Mouse (Mus musculus): Measurements from ENCODE around the gene Dock6. TPM values are rescaled to one million over a fixed set of nuclear protein-coding genes. Genes with fewer than 3 reads are reported as not detected.

Dock6 gene
- total and polyA plus RNA-seq, 2 experiments from 2014 or later: 8.3 to 15.2 TPM

DNA sequence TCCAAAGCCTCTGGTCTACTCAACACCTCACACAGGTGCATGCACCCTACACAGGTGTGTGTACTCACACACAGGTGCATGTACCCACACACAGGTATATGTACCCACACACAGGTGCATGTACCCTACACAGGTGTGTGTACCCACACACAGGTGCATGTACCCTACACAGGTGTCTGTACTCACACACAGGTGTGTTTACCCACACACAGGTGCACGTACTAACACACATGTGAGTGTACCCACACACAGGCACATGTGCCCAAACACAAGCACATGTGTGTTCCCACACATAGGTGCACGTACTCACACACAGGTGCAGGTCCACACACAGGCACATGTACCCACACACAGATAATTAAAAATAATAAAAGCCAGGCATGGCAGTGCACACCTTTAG, 14.7 kb downstream of the Dock6 start:
- Histone ChIP-seq H3K4me2 (ENCODE audit: low read depth) (no peak overlapping the region), H3K9me3 (ENCODE audit: low read length) (no peaks in the 10 kb centered on the region), H3K4me3 (ENCODE audit: low read depth, low read length) (no peak overlapping the region), H3K27me3 (ENCODE audit: insufficient read depth, low read length) (no peaks in the 10 kb centered on the region), H3K9ac (no peak overlapping the region), H3K27ac (ENCODE audit: low read depth, low read length) (no peak overlapping the region), H3K4me1 (ENCODE audit: insufficient read depth) (no peaks in the 10 kb centered on the region), H3K36me3 (ENCODE audit: insufficient read depth) (no peaks in the 10 kb centered on the region)
- no peak for TF ChIP-seq CTCF (IDR thresholded peaks at IDR 0.05; ENCODE audit: low read depth)
- ATAC-seq (no peak), DNase-seq (no peak)
- WGBS: 94% methylated on average over 2 of the region's 2 CpGs

DNA sequence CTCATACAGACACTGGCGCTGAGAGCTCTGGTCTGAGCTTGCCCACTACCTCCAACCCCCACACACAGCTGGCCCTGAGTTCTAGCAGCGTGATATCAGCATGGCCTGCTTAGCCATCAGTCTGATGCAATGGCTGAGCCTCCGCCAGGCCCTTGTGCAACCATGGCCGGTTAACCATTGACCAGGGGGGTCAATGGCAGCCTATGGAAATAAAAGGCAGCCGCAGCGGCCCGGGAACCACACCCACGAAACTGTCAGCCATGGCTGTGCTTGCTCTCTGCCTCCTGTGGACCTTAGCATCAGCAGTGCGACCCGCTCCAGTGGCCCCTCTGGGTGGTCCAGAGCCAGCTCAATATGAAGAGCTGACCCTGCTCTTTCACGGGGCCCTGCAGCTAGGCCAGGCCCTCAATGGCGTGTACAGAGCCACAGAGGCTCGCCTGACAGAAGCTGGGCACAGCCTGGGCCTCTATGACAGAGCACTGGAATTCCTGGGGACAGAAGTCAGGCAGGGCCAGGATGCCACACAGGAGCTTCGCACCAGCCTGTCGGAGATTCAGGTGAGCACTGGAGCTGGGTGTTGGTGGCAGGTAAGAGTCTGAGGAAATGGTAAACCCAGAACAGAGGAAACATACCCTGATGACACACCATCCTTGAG, 17.1 kb downstream of the Dock6 start, which contains the start of gene Angptl8:
Angptl8 (plus strand) TSS at position 253 of the 655 bp plus-strand sequence.
- H3K4me3 ChIP-seq (ENCODE audit: low read depth, low read length): no peak within 1 kb of the TSS
- H3K9me3 ChIP-seq (ENCODE audit: low read length): no peaks in the 10 kb centered on the region
- no peaks in the 10 kb centered on the region for H3K36me3 ChIP-seq (ENCODE audit: insufficient read depth)
- no peak within 1 kb of the TSS for H3K9ac ChIP-seq
- TF ChIP-seq CTCF (IDR thresholded peaks at IDR 0.05; ENCODE audit: low read depth): no peak
- no peaks in the 10 kb centered on the region for H3K4me1 ChIP-seq (ENCODE audit: insufficient read depth)
- H3K27ac ChIP-seq (ENCODE audit: low read depth, low read length): no peak within 1 kb of the TSS
- H3K4me2 ChIP-seq (ENCODE audit: low read depth): no peak within 1 kb of the TSS
- DNase-seq (no peak), ATAC-seq (no peak)
- H3K27me3 ChIP-seq (ENCODE audit: insufficient read depth, low read length): no peaks in the 10 kb centered on the region
- 84% methylated on average over 15 of the region's 15 CpGs for WGBS

DNA sequence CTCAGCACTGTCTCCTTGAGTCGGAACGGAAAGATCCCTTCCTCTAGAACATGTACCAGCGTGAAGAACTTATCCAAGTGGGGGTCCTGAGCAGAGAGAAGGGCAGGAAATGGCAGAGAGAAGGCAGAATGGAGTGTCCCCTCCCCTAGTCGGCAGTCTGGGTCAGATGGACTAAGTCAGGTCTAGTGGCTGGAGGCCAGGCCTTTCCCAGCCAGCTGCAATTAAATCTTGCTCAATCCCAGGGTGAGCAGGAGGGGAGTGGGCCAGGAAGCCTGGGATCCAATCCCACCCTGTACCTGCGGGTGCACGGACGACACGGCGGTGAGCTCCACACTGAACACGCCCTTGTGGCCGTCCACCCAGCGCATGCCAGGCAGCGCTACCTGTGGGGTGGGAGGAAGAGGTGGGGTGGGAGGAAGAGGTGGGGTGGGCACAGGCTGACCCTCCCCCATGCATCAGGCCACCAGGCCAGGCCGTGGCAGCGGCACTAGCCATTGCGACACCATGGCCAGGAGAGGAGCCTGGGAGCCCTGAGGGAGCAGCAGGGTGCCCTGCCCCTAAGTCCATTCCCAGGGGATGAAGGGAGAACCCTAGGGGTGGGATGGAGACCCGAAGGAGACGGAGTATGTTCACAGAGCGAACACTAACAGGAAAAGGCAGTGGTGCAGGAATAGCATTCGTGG, 20.7 kb downstream of the Dock6 start:
- 90% methylated on average over 20 of the region's 20 CpGs for WGBS

DNA sequence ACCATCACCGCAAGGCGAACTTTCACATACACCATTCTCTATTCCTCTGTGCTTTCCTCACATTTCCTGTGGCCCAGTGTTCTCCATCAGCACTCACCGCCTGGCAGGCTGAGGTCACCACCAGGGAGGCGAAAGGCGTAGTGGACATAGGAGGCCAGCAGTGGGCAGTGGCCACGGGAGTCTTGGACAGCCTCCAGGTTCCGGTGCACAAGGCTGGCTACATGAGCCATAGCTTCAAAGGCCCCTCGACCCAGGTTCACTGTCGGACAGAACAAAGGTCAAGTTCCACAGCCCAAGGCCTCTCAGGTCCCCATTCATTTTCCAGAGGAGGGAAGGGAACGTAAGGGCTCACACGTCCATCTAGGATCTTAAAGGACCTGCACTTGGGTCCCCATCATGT, 21.5 kb downstream of the Dock6 start:
- Histone ChIP-seq H3K9ac (no peak overlapping the region), H3K4me1 (ENCODE audit: insufficient read depth) (no peaks in the 10 kb centered on the region), H3K9me3 (ENCODE audit: low read length) (no peaks in the 10 kb centered on the region), H3K4me3 (ENCODE audit: low read depth, low read length) (no peak overlapping the region), H3K27me3 (ENCODE audit: insufficient read depth, low read length) (no peaks in the 10 kb centered on the region), H3K27ac (ENCODE audit: low read depth, low read length) (no peak overlapping the region), H3K36me3 (ENCODE audit: insufficient read depth) (no peaks in the 10 kb centered on the region), H3K4me2 (ENCODE audit: low read depth) (no peak overlapping the region)
- DNase-seq: no peak
- WGBS: 85% methylated on average over 11 of the region's 11 CpGs
- no peak for ATAC-seq
- no peak for TF ChIP-seq CTCF (IDR thresholded peaks at IDR 0.05; ENCODE audit: low read depth)

More for the DNA sequence above, 20.7 kb downstream of the Dock6 start:
- Histone ChIP-seq H3K4me3 (ENCODE audit: low read depth, low read length) (no peak overlapping the region), H3K4me2 (ENCODE audit: low read depth) (no peak overlapping the region), H3K27ac (ENCODE audit: low read depth, low read length) (no peak overlapping the region), H3K9ac (no peak overlapping the region), H3K4me1 (ENCODE audit: insufficient read depth) (no peaks in the 10 kb centered on the region), H3K9me3 (ENCODE audit: low read length) (no peaks in the 10 kb centered on the region), H3K27me3 (ENCODE audit: insufficient read depth, low read length) (no peaks in the 10 kb centered on the region), H3K36me3 (ENCODE audit: insufficient read depth) (no peaks in the 10 kb centered on the region)
- ATAC-seq (no peak), DNase-seq (no peak)
- TF ChIP-seq CTCF (IDR thresholded peaks at IDR 0.05; ENCODE audit: low read depth): no peak

DNA sequence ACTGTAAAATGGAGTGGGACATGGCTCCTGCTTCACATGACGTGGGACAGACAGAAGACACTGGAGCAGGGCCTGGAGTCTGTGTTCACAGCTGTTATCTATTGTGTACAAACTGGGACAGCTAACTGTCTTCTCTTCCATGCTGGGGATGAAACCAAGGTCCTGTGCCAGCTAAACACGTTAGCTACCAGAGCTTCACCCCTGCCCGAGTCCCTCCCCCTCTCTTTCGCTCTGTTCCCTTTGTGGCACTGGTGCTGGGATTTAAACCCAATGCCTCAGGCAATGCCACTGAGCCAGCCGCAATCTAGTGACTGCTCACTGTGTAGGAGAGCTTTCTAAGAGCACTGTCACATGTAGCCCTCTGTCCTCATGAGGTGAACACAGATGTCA, 22.0 kb downstream of the Dock6 start:
- ATAC-seq (no peak; the same call in 1 of the 2 replicates), DNase-seq (no peak)
- H3K9ac ChIP-seq: no peak overlapping the region
- H3K4me1 ChIP-seq (ENCODE audit: insufficient read depth): no peaks in the 10 kb centered on the region
- no peak for TF ChIP-seq CTCF (IDR thresholded peaks at IDR 0.05; ENCODE audit: low read depth)
- no peaks in the 10 kb centered on the region for H3K9me3 ChIP-seq (ENCODE audit: low read length)
- no peak overlapping the region for H3K4me3 ChIP-seq (ENCODE audit: low read depth, low read length)
- H3K27me3 ChIP-seq (ENCODE audit: insufficient read depth, low read length): no peaks in the 10 kb centered on the region
- no peak overlapping the region for H3K27ac ChIP-seq (ENCODE audit: low read depth, low read length)
- H3K4me2 ChIP-seq (ENCODE audit: low read depth): no peak overlapping the region
- no peaks in the 10 kb centered on the region for H3K36me3 ChIP-seq (ENCODE audit: insufficient read depth)
- 74% methylated on average over 5 of the region's 5 CpGs for WGBS

DNA sequence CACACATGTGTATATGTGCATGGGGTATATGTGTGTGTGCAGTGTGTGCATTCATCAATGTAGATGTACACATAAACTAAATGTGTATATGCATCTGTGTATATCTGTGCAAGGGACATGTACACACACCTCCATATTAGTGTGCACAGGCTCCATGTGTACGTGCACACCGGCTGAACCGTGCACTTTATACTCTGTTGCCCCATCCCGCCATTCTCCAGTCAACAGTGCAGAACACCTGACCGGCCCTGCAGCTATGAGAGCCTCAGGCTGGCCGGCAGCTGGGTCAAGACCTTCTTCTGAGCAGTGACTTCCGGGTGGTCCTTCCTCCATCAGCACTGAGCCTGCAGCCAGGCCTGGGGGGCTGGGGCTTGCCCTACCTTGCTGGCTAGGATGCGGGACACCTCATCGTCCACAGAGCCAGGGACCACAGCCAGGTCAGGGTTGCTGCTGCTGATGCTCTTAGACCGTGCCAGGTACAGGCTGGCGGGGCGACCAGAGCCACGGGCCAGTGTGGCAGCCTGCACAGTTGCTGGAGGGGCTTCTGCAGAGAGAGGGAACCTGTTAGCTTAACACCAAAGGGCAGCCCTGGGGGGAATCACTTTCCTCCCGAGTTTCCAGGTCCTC, 22.5 kb downstream of the Dock6 start:
- DNase-seq (no peak), ATAC-seq (no peak; the same call in 1 of the 2 replicates)
- no peaks in the 10 kb centered on the region for H3K9me3 ChIP-seq (ENCODE audit: low read length)
- no peak for TF ChIP-seq CTCF (IDR thresholded peaks at IDR 0.05; ENCODE audit: low read depth)
- 93% methylated on average over 14 of the region's 14 CpGs for WGBS
- no peak overlapping the region for H3K4me2 ChIP-seq (ENCODE audit: low read depth)
- H3K27ac ChIP-seq (ENCODE audit: low read depth, low read length): no peak overlapping the region
- H3K9ac ChIP-seq: no peak overlapping the region
- no peaks in the 10 kb centered on the region for H3K27me3 ChIP-seq (ENCODE audit: insufficient read depth, low read length)
- H3K4me1 ChIP-seq (ENCODE audit: insufficient read depth): no peaks in the 10 kb centered on the region
- H3K36me3 ChIP-seq (ENCODE audit: insufficient read depth): no peaks in the 10 kb centered on the region
- H3K4me3 ChIP-seq (ENCODE audit: low read depth, low read length): no peak overlapping the region

DNA sequence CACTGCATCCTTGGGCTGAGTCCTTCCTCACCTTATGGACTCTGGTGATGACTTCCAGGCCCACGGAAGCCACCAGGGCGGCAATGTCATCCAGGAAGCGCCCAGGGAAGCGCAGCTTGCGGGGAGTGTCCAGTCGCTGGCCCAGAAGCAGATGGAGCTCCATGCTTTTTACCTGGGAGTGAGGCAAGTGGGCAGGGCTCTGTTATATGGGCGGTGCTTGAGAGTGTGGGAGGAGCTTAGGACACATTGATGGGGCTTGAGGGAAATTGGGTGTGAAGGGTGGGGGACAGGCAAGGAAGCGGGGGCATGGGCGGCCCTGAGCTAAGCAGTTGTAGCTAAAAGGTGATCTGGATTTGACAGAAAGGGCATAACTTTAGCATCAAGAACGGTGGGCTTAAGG, 28.1 kb downstream of the Dock6 start:
- TF ChIP-seq CTCF (IDR thresholded peaks at IDR 0.05; ENCODE audit: low read depth): no peak
- 70% methylated on average over 10 of the region's 10 CpGs for WGBS
- no peaks in the 10 kb centered on the region for H3K27me3 ChIP-seq (ENCODE audit: insufficient read depth, low read length)
- H3K9me3 ChIP-seq (ENCODE audit: low read length): no peaks in the 10 kb centered on the region
- DNase-seq: no peak
- H3K4me2 ChIP-seq (ENCODE audit: low read depth): no peak overlapping the region
- H3K4me3 ChIP-seq (ENCODE audit: low read depth, low read length): no peak overlapping the region
- H3K9ac ChIP-seq: no peak overlapping the region
- H3K36me3 ChIP-seq (ENCODE audit: insufficient read depth): no peaks in the 10 kb centered on the region
- no peaks in the 10 kb centered on the region for H3K4me1 ChIP-seq (ENCODE audit: insufficient read depth)
- ATAC-seq: no peak
- H3K27ac ChIP-seq (ENCODE audit: low read depth, low read length): no peak overlapping the region

All from forebrain, postnatal 0 days (tissue).